Mouse (Mus musculus) ES-Bruce4 (cell line): ENCODE measurements around the gene Mark1. TPM values are rescaled to one million over a fixed set of nuclear protein-coding genes. Genes with fewer than 3 reads are reported as not detected.
A peak's percentile ranks its signal among the peaks of the same experiment; 100 is the strongest.

Experiments
- H3K27ac ChIP-seq: 2 replicates; pipeline ENCODE4 v1.5.1; 2012; ENCODE audit warnings: low read length, inconsistent platforms; ENCODE audit not compliant: insufficient read depth
- H3K27me3 ChIP-seq: 2 replicates; pipeline ENCODE4 v1.6.1; 2012; ENCODE audit warnings: mild to moderate bottlenecking, low read length, inconsistent platforms; ENCODE audit not compliant: control insufficient read depth, poor library complexity, insufficient read depth, severe bottlenecking
- H3K36me3 ChIP-seq: 2 replicates; pipeline ENCODE4 v1.6.1; 2012; ENCODE audit warnings: inconsistent platforms, mild to moderate bottlenecking, low read length, moderate library complexity; ENCODE audit not compliant: control insufficient read depth, poor library complexity, insufficient read depth, severe bottlenecking
- H3K4me1 ChIP-seq: one replicate; pipeline ENCODE4 v1.8.1; 2011; ENCODE audit warnings: low read length; ENCODE audit not compliant: control insufficient read depth, insufficient read depth
- H3K4me3 ChIP-seq: 2 replicates; pipeline ENCODE4 v1.5.1; 2011; ENCODE audit warnings: low read depth, mild to moderate bottlenecking, low read length
- H3K9ac ChIP-seq: 2 replicates; pipeline ENCODE4 v1.6.1; 2012; ENCODE audit warnings: low read depth, mild to moderate bottlenecking, inconsistent platforms; ENCODE audit not compliant: poor library complexity, severe bottlenecking
- H3K9me3 ChIP-seq: replicated peaks from 2 replicates; pipeline ENCODE4 v1.6.1; 2012; ENCODE audit warnings: mild to moderate bottlenecking, low read length, inconsistent platforms; ENCODE audit not compliant: control insufficient read depth, poor library complexity, insufficient read depth, severe bottlenecking
- CTCF ChIP-seq: IDR thresholded peaks from one replicate; pipeline ENCODE4 v1.8.1; 2011; ENCODE audit warnings: low read depth, low read length
- EP300 ChIP-seq: IDR thresholded peaks from 2 replicates; pipeline ENCODE4 v1.6.1; 2011; ENCODE audit warnings: low read depth, low read length; ENCODE audit not compliant: insufficient read depth
- POLR2A ChIP-seq: IDR thresholded peaks from one replicate; pipeline ENCODE4 v1.8.1; 2011; ENCODE audit warnings: low read length; ENCODE audit not compliant: insufficient read depth
- polyA plus RNA-seq: library from polyadenylated mRNA; stranded (reverse); fragments of >200 nt; gene quantifications from 2 replicates; pipeline ENCODE4 v1.2.4, GENCODE M21; 2011; ENCODE audit warnings: low read depth; ENCODE audit not compliant: missing spikeins, insufficient read depth, insufficient read length

Gene Mark1
- polyA plus RNA-seq, 1 experiment = 12.7 TPM

DNA sequence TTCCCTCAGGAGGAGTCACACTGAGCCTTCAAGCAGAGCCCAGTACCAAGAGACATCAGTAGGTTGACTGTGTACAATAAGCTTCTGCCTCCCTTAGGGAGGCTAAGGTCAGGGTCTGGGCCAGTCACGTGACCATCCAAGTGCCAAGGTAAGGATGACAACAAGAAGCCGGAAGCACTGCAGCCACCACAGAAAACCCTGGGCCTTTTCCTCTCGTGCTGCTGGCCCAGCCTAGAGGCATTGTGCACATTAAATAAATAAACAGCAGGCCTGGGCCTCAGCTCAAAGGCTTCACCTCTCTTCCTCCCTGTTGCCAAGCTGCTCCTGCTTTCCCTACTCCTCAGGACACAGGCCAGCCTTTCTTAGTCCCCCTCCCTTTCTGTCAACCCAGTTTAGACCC is 139.1 kb downstream of the Mark1 start:
- Histone ChIP-seq H3K4me1 (no peaks in the 10 kb centered on the region), H3K4me3 (no peak overlapping the region), H3K36me3 (no peaks in the 10 kb centered on the region), H3K9ac (no peak overlapping the region), H3K27ac (no peak overlapping the region), H3K9me3 (no peaks in the 10 kb centered on the region), H3K27me3 (no peaks in the 10 kb centered on the region)
- no peak for TF ChIP-seq POLR2A

DNA sequence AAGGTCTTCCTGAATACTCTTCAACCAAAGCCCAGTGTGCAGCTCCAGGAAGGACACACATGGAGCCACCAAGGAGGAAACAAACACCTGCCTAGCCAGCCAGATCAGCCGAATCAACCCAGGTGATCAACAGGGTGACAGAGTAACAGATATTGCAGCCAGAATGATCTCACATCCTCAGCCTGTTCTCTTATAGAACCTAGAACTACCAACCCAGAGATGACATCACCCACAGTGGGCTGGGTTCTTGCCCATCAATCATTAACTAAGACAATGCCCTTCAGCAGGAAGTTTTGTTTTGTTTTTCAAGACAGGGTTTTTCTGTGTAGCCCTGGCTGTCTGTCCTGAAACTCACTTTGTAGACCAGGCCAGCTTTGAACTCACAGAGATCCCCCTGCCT is 141.1 kb downstream of the Mark1 start:
- H3K36me3 ChIP-seq = no peaks in the 10 kb centered on the region
- H3K4me3 ChIP-seq = no peak overlapping the region
- H3K27me3 ChIP-seq = no peaks in the 10 kb centered on the region
- no peak overlapping the region for H3K9ac ChIP-seq
- TF ChIP-seq POLR2A (no peak), CTCF (no peak), EP300 (no peak)
- H3K4me1 ChIP-seq = no peaks in the 10 kb centered on the region
- no peaks in the 10 kb centered on the region for H3K9me3 ChIP-seq
- no peak overlapping the region for H3K27ac ChIP-seq

DNA sequence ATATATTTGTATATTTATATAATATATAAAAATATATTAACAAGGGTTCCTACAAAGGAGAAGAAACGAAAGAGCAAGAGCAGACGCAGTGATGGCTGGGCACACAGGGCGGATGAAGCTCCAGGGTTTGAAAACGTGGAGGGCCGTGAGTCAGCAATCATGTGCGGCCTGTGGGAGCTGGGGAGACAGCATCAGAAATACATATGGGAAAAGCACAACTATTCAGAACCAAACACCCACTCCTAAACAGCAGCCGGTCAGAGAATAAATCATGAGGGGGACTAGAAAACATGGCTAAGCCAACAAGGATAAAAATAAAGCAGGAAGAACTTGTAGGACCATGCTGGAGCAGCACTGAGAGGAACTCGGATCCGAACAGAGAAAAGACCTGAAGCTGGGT is 142.2 kb downstream of the Mark1 start:
- TF ChIP-seq CTCF = no peak
- TF ChIP-seq EP300 = no peak
- TF ChIP-seq POLR2A = no peak
- no peaks in the 10 kb centered on the region for H3K4me1 ChIP-seq
- no peak overlapping the region for H3K27ac ChIP-seq
- no peak overlapping the region for H3K9ac ChIP-seq
- H3K36me3 ChIP-seq = no peaks in the 10 kb centered on the region
- H3K4me3 ChIP-seq = no peak overlapping the region
- H3K9me3 ChIP-seq = no peaks in the 10 kb centered on the region
- H3K27me3 ChIP-seq = no peaks in the 10 kb centered on the region

- H3K9ac ChIP-seq = no peak overlapping the region
- no peak overlapping the region for H3K27ac ChIP-seq
- H3K27me3 ChIP-seq = no peaks in the 10 kb centered on the region
- no peaks in the 10 kb centered on the region for H3K4me1 ChIP-seq
- no peaks in the 10 kb centered on the region for H3K9me3 ChIP-seq
- no peaks in the 10 kb centered on the region for H3K36me3 ChIP-seq
- TF ChIP-seq CTCF (no peak), EP300 (no peak), POLR2A (no peak)
- H3K4me3 ChIP-seq = no peak overlapping the region
Observed at GRCm38 (mm10) chr1:184853922-184854321, 145.4 kb downstream of the Mark1 start.

DNA sequence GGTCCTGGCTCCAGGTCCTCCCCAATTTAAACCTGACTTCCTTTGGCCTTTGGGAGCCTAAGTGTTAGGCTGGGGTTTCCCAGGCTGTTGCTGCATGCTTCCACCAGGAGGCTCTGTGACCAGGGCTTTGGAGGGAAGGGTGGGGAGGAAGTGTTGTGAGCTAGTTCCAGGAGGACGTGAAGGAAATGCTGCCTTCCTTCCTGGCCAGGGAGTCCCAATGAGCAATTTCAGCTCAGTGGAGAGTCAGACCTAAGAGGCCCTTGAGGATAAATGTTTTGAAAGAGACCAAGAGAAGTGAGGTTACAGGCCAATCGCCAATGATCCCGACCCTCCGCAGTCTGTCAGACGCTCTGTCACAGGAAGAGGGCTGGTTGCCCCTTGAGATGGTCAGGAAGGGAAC is 146.0 kb downstream of the Mark1 start:
- H3K27me3 ChIP-seq = no peaks in the 10 kb centered on the region
- H3K36me3 ChIP-seq = no peaks in the 10 kb centered on the region
- TF ChIP-seq CTCF (peak; percentile 65), EP300 (no peak)
- no peaks in the 10 kb centered on the region for H3K4me1 ChIP-seq
- H3K9me3 ChIP-seq = no peaks in the 10 kb centered on the region
- H3K27ac ChIP-seq = no peak overlapping the region
- H3K9ac ChIP-seq = no peak overlapping the region
- H3K4me3 ChIP-seq = no peak overlapping the region

GRCm38 (mm10) chr1:184851741-184852618 is 147.4 kb downstream of the Mark1 start:
- Histone ChIP-seq H3K9ac (no peak overlapping the region), H3K4me3 (no peak overlapping the region), H3K36me3 (no peaks in the 10 kb centered on the region), H3K27ac (no peak overlapping the region), H3K9me3 (no peaks in the 10 kb centered on the region), H3K4me1 (no peaks in the 10 kb centered on the region), H3K27me3 (no peaks in the 10 kb centered on the region)
- TF ChIP-seq EP300 (0 out of 2 replicates have a peak, but pooled peaks have one; percentile 10), POLR2A (no peak), CTCF (peak; percentile 33)
